Mouse (Mus musculus) embryonic facial prominence, embryonic 12.5 days (tissue): ENCODE results near the gene Siae. TPM values are rescaled to one million over a fixed set of nuclear protein-coding genes. Genes with fewer than 3 reads are reported as not detected.

ENCODE experiments used
- ATAC-seq: fragments of 200-750 bp; cut with Nextera tagmentation; 2 replicates; pipeline ENCODE4 v1.8.0; 2017; ENCODE audit not compliant: insufficient number of reproducible peaks, insufficient read depth, low FRiP score, low TSS enrichment
- H3K27ac ChIP-seq: fragments of 300-500 bp; sonication (generic); 2 replicates; pipeline ENCODE4 v1.5.1; 2016; ENCODE audit warnings: mild to moderate bottlenecking
- H3K27me3 ChIP-seq: fragments of 300-500 bp; sonication (generic); 2 replicates; pipeline ENCODE4 v1.6.1; 2016; ENCODE audit warnings: mild to moderate bottlenecking, moderate library complexity
- H3K36me3 ChIP-seq: fragments of 300-500 bp; sonication (generic); 2 replicates; pipeline ENCODE4 v1.6.1; 2016; ENCODE audit warnings: mild to moderate bottlenecking
- H3K4me1 ChIP-seq: fragments of 300-500 bp; sonication (generic); 2 replicates; pipeline ENCODE4 v1.6.1; 2016
- H3K4me2 ChIP-seq: fragments of 300-500 bp; sonication (generic); replicated peaks from 2 replicates; pipeline ENCODE4 v1.6.1; 2016; ENCODE audit warnings: mild to moderate bottlenecking, moderate library complexity
- H3K4me3 ChIP-seq: fragments of 300-500 bp; sonication (generic); 2 replicates; pipeline ENCODE4 v1.5.1; 2016; ENCODE audit warnings: mild to moderate bottlenecking
- H3K9ac ChIP-seq: fragments of 300-500 bp; sonication (generic); 2 replicates; pipeline ENCODE4 v1.6.1; 2016; ENCODE audit warnings: mild to moderate bottlenecking, moderate library complexity
- H3K9me3 ChIP-seq: fragments of 300-500 bp; sonication (generic); 2 replicates; pipeline ENCODE4 v1.6.1; 2016; ENCODE audit warnings: mild to moderate bottlenecking, moderate library complexity
- WGBS: fragments of 180-500 bp; shearing (Covaris S2); methylation state at CpG from one replicate; pipeline ENCODE4 v1.1.7; 2016; 5-methylcytosine and 5-hydroxymethylcytosine counted together
- polyA plus RNA-seq: library from polyadenylated mRNA; unstranded; fragments of >200 nt; fragmentation: Nextera tagmentation; extraction: Ambion mirVana; gene quantifications from 2 replicates; pipeline ENCODE4 v1.2.1, GENCODE M21; 2016

Gene Siae
- polyA plus RNA-seq, 1 experiment from 2014 or later: 7.3 TPM

DNA sequence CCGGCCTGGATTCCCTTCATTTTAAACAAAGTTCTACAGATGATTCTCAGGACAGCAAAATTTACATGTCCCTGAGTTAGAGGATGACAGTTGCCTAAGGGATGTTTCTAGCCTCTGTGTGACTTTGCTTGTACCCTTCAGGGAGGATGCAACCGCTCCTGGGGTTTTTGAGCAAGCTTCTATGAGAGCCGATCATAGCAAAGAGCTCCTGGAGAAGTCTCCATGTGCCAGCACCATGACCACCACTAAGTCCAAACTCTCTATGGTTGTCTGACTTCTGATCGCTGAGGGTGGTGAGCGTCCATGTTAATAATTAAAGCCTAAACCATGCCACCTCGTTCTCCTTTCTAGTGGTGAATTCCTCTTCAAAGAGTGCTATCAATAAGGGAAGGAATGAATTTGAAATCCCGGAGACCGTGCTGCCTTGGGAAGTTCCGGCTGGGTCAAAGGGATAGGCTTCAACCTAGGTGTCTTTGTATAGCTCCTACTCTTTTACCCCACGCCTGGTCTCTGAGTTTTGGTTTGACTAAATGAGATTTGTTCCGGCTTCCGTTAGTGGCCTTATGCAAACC is 11.5 kb upstream of the Siae start:
- no peaks in the 10 kb centered on the region for H3K9me3 ChIP-seq
- peaks cover 13% of the 10 kb centered on the region; the same call in 1 of the 2 replicates for H3K4me1 ChIP-seq
- no peaks in the 10 kb centered on the region for H3K36me3 ChIP-seq
- H3K9ac ChIP-seq: no peak overlapping the region
- H3K27ac ChIP-seq: no peak overlapping the region
- no peak for ATAC-seq
- peaks cover 34% of the 10 kb centered on the region for H3K27me3 ChIP-seq
- peak overlapping the region; percentile 56 for H3K4me2 ChIP-seq
- peak overlapping the region; percentile 24 for H3K4me3 ChIP-seq
- WGBS: 30% methylated on average over 12 of the region's 12 CpGs

GRCm38 (mm10) chr9:37544447-37545165 is 10.9 kb upstream of the Siae start:
- Histone ChIP-seq H3K9me3 (no peaks in the 10 kb centered on the region), H3K36me3 (no peaks in the 10 kb centered on the region), H3K4me2 (peak overlapping the region; percentile 56), H3K27me3 (peaks cover 40% of the 10 kb centered on the region), H3K4me3 (peak overlapping the region; percentile 24), H3K4me1 (peaks cover 13% of the 10 kb centered on the region; the same call in 1 of the 2 replicates), H3K27ac (no peak overlapping the region), H3K9ac (0 out of 2 replicates have a peak overlapping the region, but pooled peaks have one; percentile 27)
- ATAC-seq: peak; percentile 57; the same call in 1 of the 2 replicates
- WGBS: under 1% methylated on average over 29 of the region's 29 CpGs

DNA sequence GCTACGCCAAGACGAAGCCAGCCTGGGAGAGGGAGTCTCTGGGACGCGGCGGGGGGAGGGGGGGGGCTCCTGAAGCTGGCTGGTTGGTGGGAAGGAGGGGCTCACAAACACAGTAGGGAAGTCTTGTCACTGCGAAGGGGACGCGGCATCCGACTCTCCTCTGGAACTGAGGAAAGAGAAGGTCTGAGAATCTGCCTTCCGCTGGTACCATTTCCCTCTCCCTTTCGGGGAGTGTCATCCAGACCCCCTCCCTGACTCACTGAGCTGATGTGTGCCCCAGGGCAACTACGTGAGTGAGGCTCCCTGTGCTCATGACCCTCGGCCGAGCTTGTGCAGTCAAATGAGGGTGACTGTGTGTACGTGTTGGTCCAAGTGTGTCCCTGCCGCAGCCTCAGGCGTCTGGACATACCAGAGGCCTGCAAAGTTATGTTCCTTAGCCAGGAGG is 10.3 kb upstream of the Siae start:
- ATAC-seq: peak; percentile 17; the same call in 1 of the 2 replicates
- H3K9ac ChIP-seq: 0 out of 2 replicates have a peak overlapping the region, but pooled peaks have one; percentile 27

GRCm38 (mm10) chr9:37545847-37546452 is 9.5 kb upstream of the Siae start:
- 9% methylated on average over 27 of the region's 27 CpGs for WGBS
- peaks cover 13% of the 10 kb centered on the region; the same call in 1 of the 2 replicates for H3K4me1 ChIP-seq
- H3K27me3 ChIP-seq: peaks cover 53% of the 10 kb centered on the region
- H3K9me3 ChIP-seq: no peaks in the 10 kb centered on the region
- no peaks in the 10 kb centered on the region for H3K36me3 ChIP-seq
- H3K4me3 ChIP-seq: peak overlapping the region; percentile 24; the same call in 1 of the 2 replicates
- H3K4me2 ChIP-seq: 0 out of 2 replicates have a peak overlapping the region, but pooled peaks have one; percentile 16
- H3K9ac ChIP-seq: no peak overlapping the region
- no peak overlapping the region for H3K27ac ChIP-seq
- no peak for ATAC-seq

More for the DNA sequence above, 10.3 kb upstream of the Siae start:
- no peak overlapping the region for H3K27ac ChIP-seq
- 4% methylated on average over 17 of the region's 17 CpGs for WGBS
- H3K4me2 ChIP-seq: peak overlapping the region; percentile 56
- H3K36me3 ChIP-seq: no peaks in the 10 kb centered on the region
- peaks cover 13% of the 10 kb centered on the region; the same call in 1 of the 2 replicates for H3K4me1 ChIP-seq
- H3K27me3 ChIP-seq: peaks cover 46% of the 10 kb centered on the region
- no peaks in the 10 kb centered on the region for H3K9me3 ChIP-seq
- peak overlapping the region; percentile 24 for H3K4me3 ChIP-seq

DNA sequence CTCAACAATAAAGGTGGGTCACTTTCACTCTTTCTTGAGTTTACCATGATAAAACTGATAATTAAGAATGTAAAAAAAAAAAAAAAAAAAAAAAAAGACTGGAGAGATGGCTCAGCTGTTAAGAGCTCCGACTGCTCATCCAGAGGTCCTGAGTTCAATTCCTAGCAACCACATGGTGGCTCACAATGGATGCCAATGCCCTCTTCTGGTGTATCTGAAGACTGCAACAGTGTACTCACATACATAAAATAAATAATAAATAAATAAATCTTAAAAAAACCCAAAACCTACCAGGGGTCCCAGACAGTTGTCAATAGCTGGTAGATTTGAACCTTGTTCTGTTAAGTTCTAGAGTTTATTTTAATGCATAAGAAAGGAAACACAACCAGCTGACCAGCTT is 8.6 kb upstream of the Siae start:
- 100% methylated on average over 1 of the region's 1 CpGs for WGBS
- H3K27me3 ChIP-seq: peaks cover 63% of the 10 kb centered on the region
- ATAC-seq: no peak

DNA sequence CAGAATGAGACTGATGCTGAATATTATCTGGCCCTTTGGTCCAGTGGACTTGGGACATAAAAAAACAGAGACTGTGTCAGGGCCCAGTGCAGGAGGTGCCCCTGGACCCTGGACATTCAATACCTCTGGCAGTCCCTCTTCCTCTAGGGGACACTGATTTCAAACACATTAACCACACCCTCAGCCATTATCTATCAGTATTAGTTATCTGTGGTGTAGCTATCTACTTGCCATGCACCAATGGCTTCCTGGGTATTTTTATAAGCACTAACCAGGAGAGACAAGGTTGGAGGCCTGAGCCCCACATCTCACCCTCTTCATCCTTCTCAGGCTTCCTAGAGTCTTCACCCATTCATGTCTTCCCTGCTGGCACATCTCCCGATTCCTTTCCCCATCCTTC is 5.1 kb upstream of the Siae start:
- H3K4me2 ChIP-seq: no peak overlapping the region
- H3K27me3 ChIP-seq: peaks cover 61% of the 10 kb centered on the region
- ATAC-seq: no peak
- H3K4me1 ChIP-seq: peaks cover 20% of the 10 kb centered on the region
- H3K9me3 ChIP-seq: no peaks in the 10 kb centered on the region
- no peak overlapping the region for H3K27ac ChIP-seq
- no peak overlapping the region for H3K4me3 ChIP-seq
- 67% methylated on average over 1 of the region's 1 CpGs for WGBS
- no peak overlapping the region for H3K9ac ChIP-seq
- no peaks in the 10 kb centered on the region for H3K36me3 ChIP-seq

More for the DNA sequence above, 8.6 kb upstream of the Siae start:
- H3K4me2 ChIP-seq: no peak overlapping the region
- H3K4me1 ChIP-seq: peaks cover 15% of the 10 kb centered on the region; the same call in 1 of the 2 replicates
- no peaks in the 10 kb centered on the region for H3K9me3 ChIP-seq
- H3K36me3 ChIP-seq: no peaks in the 10 kb centered on the region
- H3K4me3 ChIP-seq: no peak overlapping the region
- no peak overlapping the region for H3K9ac ChIP-seq
- H3K27ac ChIP-seq: no peak overlapping the region

GRCm38 (mm10) chr9:37551751-37552531 is 3.6 kb upstream of the Siae start:
- 3% methylated on average over 23 of the region's 23 CpGs for WGBS
- Histone ChIP-seq H3K9ac (peak overlapping the region; percentile 22; the same call in 1 of the 2 replicates), H3K27me3 (peaks cover 53% of the 10 kb centered on the region), H3K4me2 (peak overlapping the region; percentile 80), H3K4me3 (peak overlapping the region; percentile 40), H3K27ac (no peak overlapping the region), H3K36me3 (no peaks in the 10 kb centered on the region), H3K4me1 (peaks cover 17% of the 10 kb centered on the region), H3K9me3 (no peaks in the 10 kb centered on the region)
- no peak for ATAC-seq

GRCm38 (mm10) chr9:37552536-37553293 is 2.8 kb upstream of the Siae start, which contains the start of gene Nrgn:
Gene Nrgn (minus strand): TSS chr9:37552904.
- WGBS: 5% methylated on average over 31 of the region's 31 CpGs

DNA sequence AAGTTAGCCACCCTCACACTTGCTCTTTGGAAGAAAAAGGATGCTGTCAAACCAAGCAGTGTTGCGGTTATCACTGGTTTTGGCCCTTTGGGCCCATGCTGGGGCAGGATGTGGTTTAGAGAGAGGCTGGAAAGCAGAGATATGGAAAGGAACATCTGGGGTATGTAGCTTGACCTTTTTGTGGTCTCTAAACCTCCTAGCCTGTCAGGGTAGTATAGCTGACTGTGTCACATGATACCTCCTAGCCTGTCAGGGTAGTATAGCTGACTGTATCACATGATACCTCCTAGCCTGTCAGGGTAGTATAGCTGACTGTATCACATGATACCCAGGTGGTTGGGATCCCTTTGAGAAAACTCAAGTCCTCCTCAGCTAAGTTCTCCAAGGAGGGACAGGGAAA is 1.2 kb upstream of the Siae start:
- no peaks in the 10 kb centered on the region for H3K36me3 ChIP-seq
- H3K27me3 ChIP-seq: peaks cover 40% of the 10 kb centered on the region
- no peak overlapping the region for H3K9ac ChIP-seq
- H3K27ac ChIP-seq: no peak overlapping the region
- H3K4me1 ChIP-seq: peaks cover 17% of the 10 kb centered on the region
- ATAC-seq: no peak
- H3K4me2 ChIP-seq: no peak overlapping the region
- H3K9me3 ChIP-seq: no peaks in the 10 kb centered on the region
- 75% methylated on average over 1 of the region's 1 CpGs for WGBS
- no peak overlapping the region for H3K4me3 ChIP-seq

More at GRCm38 (mm10) chr9:37552536-37553293, 2.8 kb upstream of the Siae start, which contains the start of gene Nrgn:
- H3K27me3 ChIP-seq: peaks cover 47% of the 10 kb centered on the region
- H3K27ac ChIP-seq: no peak within 1 kb of the TSS
- peak within 1 kb of the TSS; percentile 40 for H3K4me3 ChIP-seq
- H3K9me3 ChIP-seq: no peaks in the 10 kb centered on the region
- no peaks in the 10 kb centered on the region for H3K36me3 ChIP-seq
- H3K9ac ChIP-seq: peak within 1 kb of the TSS; percentile 22; the same call in 1 of the 2 replicates
- ATAC-seq: peak; percentile 92
- H3K4me2 ChIP-seq: peak within 1 kb of the TSS; percentile 80
- H3K4me1 ChIP-seq: peaks cover 17% of the 10 kb centered on the region

DNA sequence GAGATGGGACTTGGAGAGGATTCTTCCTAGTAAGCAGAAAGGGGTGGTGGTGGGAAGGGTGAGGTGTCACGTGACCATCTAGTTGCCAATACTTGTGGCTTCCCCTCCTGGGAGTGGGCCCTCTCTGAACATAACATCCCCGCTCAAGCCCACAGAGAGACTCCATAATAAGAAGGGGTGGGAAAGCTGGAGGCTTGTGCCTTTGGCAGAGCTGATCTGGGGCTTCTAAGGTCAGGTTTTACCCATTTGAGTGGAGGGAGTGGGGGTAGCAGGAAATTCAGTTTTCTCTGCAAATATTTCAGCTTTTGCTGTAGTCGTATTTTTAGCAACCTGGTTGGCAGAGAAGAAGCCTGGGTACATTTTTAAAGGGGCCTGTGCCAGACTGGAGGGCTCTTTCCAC is 868 bp downstream of the Siae start:
- ATAC-seq: no peak
- Histone ChIP-seq H3K27ac (no peak overlapping the region), H3K4me2 (no peak overlapping the region), H3K27me3 (peaks cover 19% of the 10 kb centered on the region), H3K9ac (no peak overlapping the region), H3K4me1 (peaks cover 17% of the 10 kb centered on the region), H3K9me3 (no peaks in the 10 kb centered on the region), H3K36me3 (no peaks in the 10 kb centered on the region), H3K4me3 (no peak overlapping the region)
- 66% methylated on average over 3 of the region's 3 CpGs for WGBS
